Mouse (Mus musculus) heart, embryonic 12.5 days (tissue): ENCODE results near the gene Bcas2. TPM values are rescaled to one million over a fixed set of nuclear protein-coding genes. Genes with fewer than 3 reads are reported as not detected.

Experiments used
- ATAC-seq: fragments of 200-750 bp; cut with Nextera tagmentation; 2 replicates; pipeline ENCODE4 v1.8.0; 2017; ENCODE audit warnings: moderate TSS enrichment, moderate library complexity; ENCODE audit not compliant: insufficient number of reproducible peaks, low FRiP score
- H3K27ac ChIP-seq: fragments of 300-500 bp; sonication (generic); 2 replicates; pipeline ENCODE4 v1.5.1; 2016; ENCODE audit warnings: mild to moderate bottlenecking, moderate library complexity; ENCODE audit not compliant: poor library complexity, severe bottlenecking
- H3K27me3 ChIP-seq: fragments of 300-500 bp; sonication (generic); replicated peaks from 2 replicates; pipeline ENCODE4 v1.6.1; 2016; ENCODE audit warnings: mild to moderate bottlenecking, moderate library complexity
- H3K36me3 ChIP-seq: fragments of 300-500 bp; sonication (generic); 2 replicates; pipeline ENCODE4 v1.6.1; 2016; ENCODE audit warnings: mild to moderate bottlenecking, moderate library complexity
- H3K4me1 ChIP-seq: fragments of 300-500 bp; sonication (generic); replicated peaks from 2 replicates; pipeline ENCODE4 v1.6.1; 2016; ENCODE audit warnings: mild to moderate bottlenecking
- H3K4me2 ChIP-seq: fragments of 300-500 bp; sonication (generic); 2 replicates; pipeline ENCODE4 v1.6.1; 2016; ENCODE audit warnings: mild to moderate bottlenecking, moderate library complexity
- H3K4me3 ChIP-seq: fragments of 300-500 bp; sonication (generic); 2 replicates; pipeline ENCODE4 v1.5.1; 2016; ENCODE audit warnings: mild to moderate bottlenecking
- H3K9ac ChIP-seq: fragments of 300-500 bp; sonication (generic); 2 replicates; pipeline ENCODE4 v1.6.1; 2016; ENCODE audit warnings: mild to moderate bottlenecking, moderate library complexity
- H3K9me3 ChIP-seq: fragments of 300-500 bp; sonication (generic); replicated peaks from 2 replicates; pipeline ENCODE4 v1.6.1; 2016; ENCODE audit warnings: mild to moderate bottlenecking, moderate library complexity
- WGBS: fragments of 180-500 bp; shearing (Covaris S2); methylation state at CpG from one replicate; pipeline ENCODE4 v1.1.7; 2016; 5-methylcytosine and 5-hydroxymethylcytosine counted together
- polyA plus RNA-seq: library from polyadenylated mRNA; unstranded; fragments of >200 nt; fragmentation: Nextera tagmentation; extraction: Ambion mirVana; gene quantifications from 2 replicates; pipeline ENCODE4 v1.2.1, GENCODE M21; 2016

Bcas2 gene
- polyA plus RNA-seq = 142 and 148 TPM in 2 replicates

GRCm38 (mm10) chr3:103171505-103172267, at the start of gene Bcas2:
Gene Bcas2 (plus strand): TSS chr3:103171655.
- H3K27ac ChIP-seq = peak within 1 kb of the TSS; percentile 34; the same call in 1 of the 2 replicates
- peak within 1 kb of the TSS; percentile 81 for H3K4me2 ChIP-seq
- H3K36me3 ChIP-seq = peaks cover 34% of the 10 kb centered on the region
- H3K4me3 ChIP-seq = peak within 1 kb of the TSS; percentile 98
- no peaks in the 10 kb centered on the region for H3K9me3 ChIP-seq
- peak; percentile 93 for ATAC-seq
- H3K4me1 ChIP-seq = peaks cover 6% of the 10 kb centered on the region
- peak within 1 kb of the TSS; percentile 92 for H3K9ac ChIP-seq
- H3K27me3 ChIP-seq = no peaks in the 10 kb centered on the region
- under 1% methylated on average over 56 of the region's 56 CpGs for WGBS

DNA sequence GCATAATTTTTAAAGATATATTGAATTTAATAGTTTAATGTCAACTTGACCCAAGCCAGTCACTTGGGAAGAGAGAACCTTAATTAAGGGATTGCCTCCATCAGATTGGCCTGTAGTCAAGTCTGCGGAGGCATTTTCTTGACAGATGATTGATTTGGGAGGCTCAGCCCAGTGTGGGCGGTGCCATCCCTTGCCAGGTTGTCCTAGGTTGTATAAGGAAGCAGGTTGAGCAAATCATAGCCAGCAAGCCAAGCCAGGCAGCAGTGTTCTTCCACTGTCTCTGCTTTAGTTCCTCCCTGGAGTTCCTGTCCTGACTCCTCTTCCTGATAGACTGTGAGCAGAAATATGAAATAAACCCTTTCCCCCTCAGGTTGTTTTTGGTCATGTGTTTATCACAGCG, 47.8 kb upstream of the Bcas2 start:
- ATAC-seq = no peak

DNA sequence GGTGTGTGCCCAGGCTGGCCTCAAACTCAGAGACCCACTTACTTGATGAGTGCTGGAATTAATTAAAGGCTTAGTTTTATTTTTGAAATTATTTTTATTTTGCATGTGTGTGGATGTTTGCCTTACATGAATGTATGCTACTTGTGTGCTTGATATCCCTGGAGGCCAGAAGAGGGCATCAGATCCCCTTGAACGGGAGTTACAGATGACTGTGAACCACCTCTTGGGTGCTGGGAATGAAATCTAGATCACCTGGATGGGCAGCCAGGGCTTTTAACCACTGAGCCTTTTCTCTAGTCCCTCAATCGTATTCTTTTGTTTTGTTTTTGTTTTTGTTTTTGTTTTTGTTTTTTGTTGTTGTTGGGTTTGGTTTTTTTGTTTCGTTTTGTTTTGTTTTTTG, 45.3 kb upstream of the Bcas2 start:
- ATAC-seq = no peak
- Histone ChIP-seq H3K9me3 (no peaks in the 10 kb centered on the region), H3K9ac (no peak overlapping the region), H3K27ac (no peak overlapping the region), H3K4me3 (no peak overlapping the region), H3K4me1 (peaks cover 15% of the 10 kb centered on the region), H3K4me2 (no peak overlapping the region), H3K36me3 (0 out of 2 replicates have a peak, but pooled peaks cover 3% of the 10 kb centered on the region), H3K27me3 (no peaks in the 10 kb centered on the region)
- 93% methylated on average over 3 of the region's 3 CpGs for WGBS

More for the DNA sequence above, 47.8 kb upstream of the Bcas2 start:
- Histone ChIP-seq H3K4me2 (no peak overlapping the region), H3K27ac (no peak overlapping the region), H3K9me3 (no peaks in the 10 kb centered on the region), H3K27me3 (no peaks in the 10 kb centered on the region), H3K4me3 (no peak overlapping the region), H3K4me1 (no peaks in the 10 kb centered on the region), H3K36me3 (0 out of 2 replicates have a peak, but pooled peaks cover 3% of the 10 kb centered on the region), H3K9ac (no peak overlapping the region)
- WGBS = 77% methylated on average over 3 of the region's 3 CpGs

- no peak for ATAC-seq
- Histone ChIP-seq H3K4me3 (no peak overlapping the region), H3K27ac (no peak overlapping the region), H3K9ac (no peak overlapping the region), H3K36me3 (0 out of 2 replicates have a peak, but pooled peaks cover 3% of the 10 kb centered on the region), H3K4me2 (no peak overlapping the region), H3K27me3 (no peaks in the 10 kb centered on the region), H3K9me3 (no peaks in the 10 kb centered on the region), H3K4me1 (peaks cover 19% of the 10 kb centered on the region)
- 59% methylated on average over 2 of the region's 2 CpGs for WGBS
Measured at GRCm38 (mm10) chr3:103127177-103127576, 44.3 kb upstream of the Bcas2 start.

- Histone ChIP-seq H3K9ac (no peak overlapping the region), H3K4me1 (peaks cover 19% of the 10 kb centered on the region), H3K27me3 (no peaks in the 10 kb centered on the region), H3K9me3 (no peaks in the 10 kb centered on the region), H3K27ac (no peak overlapping the region), H3K4me2 (no peak overlapping the region), H3K4me3 (no peak overlapping the region), H3K36me3 (peaks cover 8% of the 10 kb centered on the region)
- ATAC-seq = no peak
- WGBS = 81% methylated on average over 5 of the region's 5 CpGs
Measured at GRCm38 (mm10) chr3:103127721-103128120, 43.7 kb upstream of the Bcas2 start.

DNA sequence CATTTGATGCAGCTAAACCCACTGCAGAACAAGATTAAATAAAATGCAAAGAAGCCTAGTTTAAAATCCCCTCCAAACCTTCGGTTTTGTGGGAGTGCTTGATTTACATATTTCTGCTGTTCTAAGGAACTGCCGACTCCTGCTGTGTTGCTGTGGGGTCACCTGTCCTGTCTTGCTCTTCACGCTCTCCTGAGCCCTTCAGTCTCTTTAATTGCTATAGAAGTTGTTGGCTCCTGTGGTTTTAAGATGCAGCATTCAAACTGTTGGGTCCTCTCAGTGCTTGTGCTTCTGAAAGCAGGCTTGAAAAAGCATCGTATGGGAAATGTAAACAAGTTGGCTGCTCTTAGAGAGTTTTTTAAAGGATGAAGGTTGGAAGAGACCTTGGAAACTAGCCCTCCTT, 43.2 kb upstream of the Bcas2 start:
- H3K4me1 ChIP-seq = peaks cover 19% of the 10 kb centered on the region
- WGBS = 63% methylated on average over 4 of the region's 4 CpGs
- H3K27me3 ChIP-seq = no peaks in the 10 kb centered on the region
- H3K27ac ChIP-seq = peak overlapping the region; percentile 79; the same call in 1 of the 2 replicates
- H3K4me2 ChIP-seq = no peak overlapping the region
- peaks cover 8% of the 10 kb centered on the region for H3K36me3 ChIP-seq
- no peak overlapping the region for H3K9ac ChIP-seq
- ATAC-seq = no peak
- no peak overlapping the region for H3K4me3 ChIP-seq
- no peaks in the 10 kb centered on the region for H3K9me3 ChIP-seq

- H3K27ac ChIP-seq = peak overlapping the region; percentile 79
- no peak overlapping the region for H3K4me3 ChIP-seq
- peaks cover 19% of the 10 kb centered on the region for H3K4me1 ChIP-seq
- peak; percentile 96 for ATAC-seq
- WGBS = 58% methylated on average over 8 of the region's 8 CpGs
- H3K4me2 ChIP-seq = peak overlapping the region; percentile 55
- no peaks in the 10 kb centered on the region for H3K9me3 ChIP-seq
- H3K27me3 ChIP-seq = no peaks in the 10 kb centered on the region
- peaks cover 8% of the 10 kb centered on the region for H3K36me3 ChIP-seq
- H3K9ac ChIP-seq = no peak overlapping the region
Measured at GRCm38 (mm10) chr3:103129367-103130159, 41.9 kb upstream of the Bcas2 start.

DNA sequence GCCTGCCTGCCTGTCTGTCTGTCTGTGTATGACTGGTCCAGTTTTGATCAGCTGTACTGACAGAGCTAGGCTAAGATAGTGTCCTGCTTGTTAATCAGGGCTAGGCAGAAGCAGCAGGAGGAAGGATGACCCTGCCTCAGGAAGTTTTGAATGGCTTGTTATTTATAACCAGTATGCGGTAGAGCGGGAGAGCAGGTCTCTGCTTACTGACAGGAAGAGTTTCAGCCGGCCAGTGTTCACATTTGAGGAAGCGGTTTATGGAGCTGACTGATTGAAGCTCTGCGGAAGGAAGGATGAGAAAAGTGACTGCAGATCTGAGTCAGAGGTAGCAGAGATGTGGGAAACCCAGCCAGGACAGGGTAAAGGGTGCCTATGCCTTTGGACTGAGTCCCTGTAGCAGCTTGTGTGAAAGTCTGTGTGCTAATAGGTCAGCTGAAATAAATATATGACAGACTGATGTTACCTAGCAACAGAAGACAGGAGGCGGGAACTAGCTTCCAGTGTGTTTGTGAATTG, 41.2 kb upstream of the Bcas2 start:
- peaks cover 5% of the 10 kb centered on the region for H3K36me3 ChIP-seq
- H3K27me3 ChIP-seq = no peaks in the 10 kb centered on the region
- H3K4me2 ChIP-seq = peak overlapping the region; percentile 55
- H3K9me3 ChIP-seq = no peaks in the 10 kb centered on the region
- peak; percentile 90 for ATAC-seq
- WGBS = 27% methylated on average over 6 of the region's 6 CpGs
- H3K4me3 ChIP-seq = peak overlapping the region; percentile 19
- H3K27ac ChIP-seq = peak overlapping the region; percentile 79
- H3K9ac ChIP-seq = peak overlapping the region; percentile 10; the same call in 1 of the 2 replicates
- peaks cover 19% of the 10 kb centered on the region for H3K4me1 ChIP-seq

- H3K4me2 ChIP-seq = no peak overlapping the region
- H3K9ac ChIP-seq = no peak overlapping the region
- H3K36me3 ChIP-seq = peaks cover 5% of the 10 kb centered on the region
- 87% methylated on average over 10 of the region's 10 CpGs for WGBS
- H3K27ac ChIP-seq = no peak overlapping the region
- H3K4me1 ChIP-seq = peaks cover 19% of the 10 kb centered on the region
- no peaks in the 10 kb centered on the region for H3K9me3 ChIP-seq
- no peak overlapping the region for H3K4me3 ChIP-seq
- H3K27me3 ChIP-seq = no peaks in the 10 kb centered on the region
- no peak for ATAC-seq
Measured at GRCm38 (mm10) chr3:103133098-103133497, 38.4 kb upstream of the Bcas2 start.

DNA sequence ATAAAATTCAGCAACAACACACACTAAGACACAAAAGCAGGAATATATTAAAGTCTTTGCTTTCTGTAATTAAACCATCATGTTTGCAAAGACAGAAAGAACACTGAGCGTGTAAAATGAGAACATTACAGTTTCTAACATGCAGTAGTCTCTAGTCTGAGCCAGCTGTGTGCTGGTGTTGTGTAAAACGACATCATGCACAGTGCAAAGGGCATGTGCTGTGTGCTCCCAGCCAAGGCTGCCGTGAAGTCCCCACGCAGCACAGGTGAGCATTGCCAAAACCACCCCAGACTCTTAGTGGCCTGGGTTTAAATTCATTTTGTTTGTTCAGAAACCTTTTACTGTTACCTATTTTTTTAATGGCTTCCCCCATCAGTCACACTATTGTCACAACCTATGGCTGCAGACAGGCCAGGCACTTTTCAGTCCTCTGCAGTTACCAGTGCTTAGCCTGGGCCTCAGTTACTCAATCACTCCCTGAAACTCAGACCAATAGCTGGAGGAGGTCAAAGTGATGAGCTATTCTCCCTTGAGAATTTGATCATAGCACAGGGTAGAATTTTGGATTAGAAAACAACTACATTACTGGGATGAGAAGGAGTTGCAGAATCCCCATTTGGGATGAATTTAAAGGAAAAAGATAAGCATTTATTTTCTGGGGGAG, 34.9 kb upstream of the Bcas2 start:
- Histone ChIP-seq H3K27ac (no peak overlapping the region), H3K4me1 (peaks cover 14% of the 10 kb centered on the region), H3K4me3 (no peak overlapping the region), H3K9me3 (no peaks in the 10 kb centered on the region), H3K9ac (no peak overlapping the region), H3K36me3 (peaks cover 5% of the 10 kb centered on the region), H3K4me2 (no peak overlapping the region), H3K27me3 (no peaks in the 10 kb centered on the region)
- WGBS = 86% methylated on average over 4 of the region's 4 CpGs
- ATAC-seq = no peak
